25 mouse cellular contexts compared by ENCODE assay signal in the genomic region with DNA sequence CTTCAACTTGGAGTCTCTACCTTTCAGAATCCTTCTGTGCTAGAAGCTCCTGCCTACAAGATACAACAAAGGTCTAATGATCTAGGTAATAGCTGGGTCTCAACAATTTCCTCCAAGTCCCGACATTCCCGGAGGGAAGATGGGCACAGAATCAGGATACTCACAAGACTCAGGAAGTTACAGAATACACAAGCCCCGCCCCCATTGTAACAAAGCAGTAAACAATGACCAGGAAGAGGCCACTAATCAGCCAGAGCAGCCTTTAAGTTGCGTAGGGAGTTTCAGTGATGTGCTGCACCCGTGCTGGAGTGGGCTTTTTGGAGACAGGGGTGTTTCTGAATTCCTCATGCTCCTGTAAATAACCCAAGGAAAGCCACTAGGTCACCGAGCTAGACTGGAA. TPM values are rescaled to one million over a fixed set of nuclear protein-coding genes. Genes with fewer than 3 reads are reported as not detected.
"Had no signal": no experiment of that assay in that cellular context is flagged by ENCODE, and none has a peak within 500 bp of the region (broad histone marks: within the 10 kb centered on the region; RNA-seq: fewer than 3 reads in every experiment).

No protein-coding gene starts in this region.

- H3K27ac ChIP-seq: liver, embryonic 15.5 days; lung, embryonic 15.5 days; macrophage; midbrain, embryonic 10.5 days; midbrain, embryonic 12.5 days; neural tube, embryonic 13.5 days; neural tube, embryonic 15.5 days had no signal

- DNase-seq: liver, postnatal 0 days; lung, adult 2 months; lung, postnatal 14 days; lung, postnatal 36 days; midbrain, embryonic 14.5 days; retina, postnatal 1 day; right cerebral cortex, adult 18-20 months; right cerebral cortex, postnatal 25 days; right cerebral cortex, postnatal 4 days; spleen, adult 18-20 months; thymus, adult 18-20 months; thymus, postnatal 14 days; thymus, postnatal 36 days had no signal

- H3K27me3 ChIP-seq: liver, embryonic 15.5 days; lung, embryonic 15.5 days; midbrain, embryonic 12.5 days; neural tube, embryonic 13.5 days; neural tube, embryonic 15.5 days had no signal

- H3K36me3 ChIP-seq: liver, embryonic 15.5 days; lung, embryonic 15.5 days; midbrain, embryonic 10.5 days; midbrain, embryonic 12.5 days; neural tube, embryonic 13.5 days; neural tube, embryonic 15.5 days had no signal

- H3K4me1 ChIP-seq: liver, embryonic 15.5 days; lung, embryonic 15.5 days; midbrain, embryonic 10.5 days; midbrain, embryonic 12.5 days; neural tube, embryonic 15.5 days had no signal

- H3K9ac ChIP-seq: liver, embryonic 15.5 days; liver, postnatal 0 days; lung, embryonic 15.5 days; midbrain, embryonic 12.5 days; neural tube, embryonic 13.5 days; neural tube, embryonic 15.5 days had no signal

- H3K9me3 ChIP-seq: liver, embryonic 15.5 days; lung, embryonic 15.5 days; midbrain, embryonic 10.5 days; midbrain, embryonic 12.5 days; neural tube, embryonic 13.5 days; neural tube, embryonic 15.5 days had no signal

- ATAC-seq: liver, postnatal 0 days; lung, postnatal 0 days; midbrain, embryonic 16.5 days had no signal

- H3K4me3 ChIP-seq: liver, embryonic 15.5 days; lung, embryonic 15.5 days; midbrain, embryonic 10.5 days; midbrain, embryonic 12.5 days; myocyte; neural tube, embryonic 13.5 days; neural tube, embryonic 15.5 days had no signal

RNA-seq across cellular contexts. Expression of a gene that starts 31.4 kb away (rescaled TPM):
- total RNA-seq: megakaryocyte-erythroid progenitor cell, adult 5-6 weeks had no signal
- polyA plus RNA-seq: liver, embryonic 15.5 days; liver, postnatal 0 days; macrophage; thymus, postnatal 0 days had no signal
